Mouse (Mus musculus): ENCODE measurements around the gene Rara. TPM values are rescaled to one million over a fixed set of nuclear protein-coding genes. Genes with fewer than 3 reads are reported as not detected.
"Not testable (repeated sequence)": the region's sequence is repeated elsewhere in the genome, so short reads cannot be mapped to it uniquely, and the experiment has no call there.

Gene Rara
- polyA plus RNA-seq, 1 experiment, result 63.5 TPM

DNA sequence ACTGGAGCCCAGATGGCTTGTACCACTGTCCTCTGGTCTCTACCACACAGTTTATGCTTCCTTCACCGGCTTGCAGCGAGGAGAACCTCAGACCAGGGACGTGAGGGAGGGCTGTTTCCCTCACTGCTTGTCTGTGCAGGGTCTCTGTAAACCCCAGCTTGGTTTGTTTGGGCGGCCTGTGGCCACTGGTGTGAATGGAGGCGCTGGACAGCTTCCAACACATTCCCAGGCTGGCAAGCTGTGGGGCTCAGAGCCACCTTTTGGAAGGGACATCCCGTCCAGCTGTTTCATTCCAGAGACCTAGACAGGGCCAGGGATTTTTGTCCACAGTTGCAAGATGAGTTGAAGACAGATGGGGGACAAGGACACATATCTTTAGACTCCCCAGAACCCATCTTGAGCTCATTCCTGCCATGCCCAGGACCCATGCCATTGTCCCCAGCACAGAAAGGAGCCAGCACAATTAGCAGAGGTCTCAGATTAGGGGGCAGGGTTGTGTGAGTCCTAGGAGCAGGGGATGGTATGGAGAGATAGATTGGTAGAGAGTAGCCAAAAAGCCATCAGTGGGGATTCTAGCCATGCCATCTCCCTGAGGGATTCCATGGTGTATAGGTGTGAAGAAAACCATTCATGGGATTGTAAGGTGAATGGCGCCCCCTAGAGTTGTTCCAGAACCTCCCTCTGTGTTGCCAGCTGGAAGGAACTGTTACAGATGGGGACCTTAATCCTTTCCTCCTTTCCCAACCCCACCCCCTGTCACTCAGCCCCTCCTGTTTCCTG lies 4.1 kb downstream of the Rara start:
- Histone ChIP-seq H3K27ac (ENCODE audit: control insufficient read depth, insufficient read depth, low read length) (no peak overlapping the region), H3K36me3 (ENCODE audit: control insufficient read depth, insufficient read depth, low read length) (no peaks in the 10 kb centered on the region), H3K4me1 (replicated peaks; ENCODE audit: control insufficient read depth, insufficient read depth, low read length) (peaks cover 48% of the 10 kb centered on the region), H3K4me3 (ENCODE audit: control insufficient read depth, insufficient read depth, low read length) (no peak overlapping the region), H3K27me3 (ENCODE audit: control insufficient read depth, insufficient read depth, low read length) (no peaks in the 10 kb centered on the region)
- TF ChIP-seq POLR2A (IDR thresholded peaks at IDR 0.05; ENCODE audit: control insufficient read depth, extremely low read depth, insufficient read depth, low read length, poor library complexity), result no peak
- no peak for TF ChIP-seq CTCF (IDR thresholded peaks at IDR 0.05; ENCODE audit: borderline replicate concordance, control insufficient read depth, extremely low read depth, insufficient read depth, low read length, poor library complexity)
- no peak for DNase-seq
- WGBS, result 54% methylated on average over 7 of the region's 7 CpGs

DNA sequence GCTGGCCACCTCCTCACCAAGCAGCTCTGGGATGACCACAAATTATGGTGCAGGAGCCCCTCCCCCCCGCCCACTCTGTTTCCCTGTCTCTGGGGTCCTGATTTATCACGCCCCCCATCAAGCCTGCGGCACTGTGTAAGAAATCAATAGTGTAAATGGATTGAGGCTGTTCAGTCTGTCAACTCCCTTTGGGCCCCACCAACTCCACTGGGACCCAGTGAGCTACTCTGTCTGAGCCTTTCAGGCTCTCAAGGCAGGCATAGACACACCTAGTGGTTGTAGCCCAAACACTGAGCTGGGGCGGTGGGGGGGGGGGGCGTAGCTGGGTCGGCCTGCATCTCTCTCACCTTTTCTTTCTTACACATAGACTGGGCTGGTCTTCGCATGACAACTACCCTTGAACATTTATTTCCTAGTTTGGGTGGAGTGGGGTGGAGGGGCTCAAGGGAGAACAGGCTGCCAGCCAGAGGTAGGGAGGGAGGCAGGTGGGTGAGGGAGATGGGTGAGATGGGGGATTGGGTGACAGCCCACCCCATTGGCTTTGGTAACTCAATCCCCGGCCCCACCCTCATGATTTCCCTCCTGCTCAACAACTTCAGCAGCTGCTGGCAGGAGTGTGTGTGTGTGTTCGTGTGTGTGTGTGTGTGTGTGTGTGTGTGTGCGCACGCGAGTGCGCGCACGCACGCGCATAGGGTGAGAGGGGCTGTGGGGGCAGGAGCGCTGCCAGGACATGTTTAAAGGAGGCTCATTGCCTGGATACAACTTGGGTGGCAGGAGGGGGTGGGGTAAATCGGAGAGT lies 4.9 kb downstream of the Rara start:
- WGBS, result 36% methylated on average over 19 of the region's 19 CpGs
- no peak for DNase-seq
- Histone ChIP-seq H3K27ac (ENCODE audit: control insufficient read depth, insufficient read depth, low read length) (no peak overlapping the region), H3K36me3 (ENCODE audit: control insufficient read depth, insufficient read depth, low read length) (no peaks in the 10 kb centered on the region), H3K27me3 (ENCODE audit: control insufficient read depth, insufficient read depth, low read length) (no peaks in the 10 kb centered on the region), H3K4me3 (ENCODE audit: control insufficient read depth, insufficient read depth, low read length) (no peak overlapping the region), H3K4me1 (replicated peaks; ENCODE audit: control insufficient read depth, insufficient read depth, low read length) (peaks cover 50% of the 10 kb centered on the region)
- TF ChIP-seq POLR2A (IDR thresholded peaks at IDR 0.05; ENCODE audit: control insufficient read depth, extremely low read depth, insufficient read depth, low read length, poor library complexity) (no peak), CTCF (IDR thresholded peaks at IDR 0.05; ENCODE audit: borderline replicate concordance, control insufficient read depth, extremely low read depth, insufficient read depth, low read length, poor library complexity) (no peak)

DNA sequence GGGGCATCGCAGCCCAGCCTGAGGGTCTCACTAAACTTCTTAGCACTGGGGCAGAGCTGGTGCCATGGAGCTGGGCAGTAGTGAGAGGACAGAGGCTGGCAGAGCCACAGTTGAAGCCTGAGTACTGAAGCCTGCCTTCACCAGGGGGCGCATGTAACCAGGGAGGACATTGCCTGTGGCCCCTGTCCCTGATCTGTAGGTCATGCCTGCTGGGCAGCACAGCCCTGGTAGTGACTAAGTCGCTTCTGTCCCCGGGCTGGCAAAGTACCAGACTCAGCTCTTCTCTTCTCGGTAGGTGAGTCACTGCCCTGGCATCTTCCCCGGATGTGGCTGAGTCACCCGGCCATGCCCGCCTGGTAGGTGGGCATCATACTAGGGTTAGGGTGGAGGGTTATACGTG lies 5.5 kb downstream of the Rara start:
- Histone ChIP-seq H3K27me3 (ENCODE audit: control insufficient read depth, insufficient read depth, low read length) (no peaks in the 10 kb centered on the region), H3K36me3 (ENCODE audit: control insufficient read depth, insufficient read depth, low read length) (no peaks in the 10 kb centered on the region), H3K4me3 (ENCODE audit: control insufficient read depth, insufficient read depth, low read length) (no peak overlapping the region), H3K27ac (ENCODE audit: control insufficient read depth, insufficient read depth, low read length) (no peak overlapping the region), H3K4me1 (replicated peaks; ENCODE audit: control insufficient read depth, insufficient read depth, low read length) (peaks cover 51% of the 10 kb centered on the region)
- 29% methylated on average over 9 of the region's 9 CpGs for WGBS
- DNase-seq, result peak; percentile 70
- TF ChIP-seq CTCF (IDR thresholded peaks at IDR 0.05; ENCODE audit: borderline replicate concordance, control insufficient read depth, extremely low read depth, insufficient read depth, low read length, poor library complexity), result 0 out of 2 replicates have a peak, but pooled peaks have one; percentile 52
- no peak for TF ChIP-seq POLR2A (IDR thresholded peaks at IDR 0.05; ENCODE audit: control insufficient read depth, extremely low read depth, insufficient read depth, low read length, poor library complexity)

DNA sequence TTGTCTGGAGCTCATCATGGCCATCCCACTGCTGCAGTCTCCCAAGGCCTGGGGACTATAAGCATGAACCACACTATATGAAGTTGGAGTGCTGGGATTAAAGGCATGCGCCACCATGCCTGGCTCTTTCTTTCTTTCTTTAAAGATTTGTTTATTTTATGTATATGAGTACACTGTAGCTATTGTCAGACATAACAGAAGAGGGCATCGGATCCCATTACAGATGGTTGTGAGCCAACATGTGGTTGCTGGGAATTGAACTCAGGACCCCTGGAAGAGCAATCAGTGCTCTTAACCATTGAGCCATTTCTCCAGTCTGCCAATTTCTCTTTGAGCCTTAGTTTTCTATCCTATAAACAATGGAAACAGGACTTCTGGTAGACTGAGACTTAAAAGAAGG lies 6.2 kb downstream of the Rara start:
- WGBS, result 97% methylated on average over 2 of the region's 2 CpGs
- H3K27me3 ChIP-seq (ENCODE audit: control insufficient read depth, insufficient read depth, low read length), result not testable (repeated sequence)

DNA sequence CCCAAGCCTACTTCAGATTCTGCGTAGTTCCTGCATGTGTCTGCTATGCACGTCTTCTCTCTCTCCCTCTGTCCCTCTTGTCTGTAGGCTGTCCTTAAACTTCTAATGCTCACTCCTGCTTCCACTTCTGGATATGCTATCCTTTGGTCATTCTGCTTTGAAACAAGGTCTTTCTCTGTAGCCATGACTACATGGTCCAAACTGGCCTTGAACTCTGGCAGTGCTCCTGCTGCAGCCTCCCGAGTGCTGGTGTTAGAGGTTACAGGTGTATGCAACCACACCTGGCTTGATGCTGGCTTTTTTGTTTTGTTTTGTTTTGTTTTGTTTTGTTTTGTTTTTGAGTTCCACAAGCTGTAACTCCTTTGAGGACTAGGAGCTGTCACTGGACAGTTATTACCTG lies 6.7 kb downstream of the Rara start:
- no peaks in the 10 kb centered on the region for H3K27me3 ChIP-seq (ENCODE audit: control insufficient read depth, insufficient read depth, low read length)
- no peak overlapping the region for H3K27ac ChIP-seq (ENCODE audit: control insufficient read depth, insufficient read depth, low read length)
- H3K36me3 ChIP-seq (ENCODE audit: control insufficient read depth, insufficient read depth, low read length), result no peaks in the 10 kb centered on the region
- TF ChIP-seq CTCF (IDR thresholded peaks at IDR 0.05; ENCODE audit: borderline replicate concordance, control insufficient read depth, extremely low read depth, insufficient read depth, low read length, poor library complexity) (no peak), POLR2A (IDR thresholded peaks at IDR 0.05; ENCODE audit: control insufficient read depth, extremely low read depth, insufficient read depth, low read length, poor library complexity) (no peak)
- DNase-seq, result no peak
- H3K4me3 ChIP-seq (ENCODE audit: control insufficient read depth, insufficient read depth, low read length), result no peak overlapping the region
- WGBS, result 91% methylated on average over 3 of the region's 3 CpGs
- H3K4me1 ChIP-seq (replicated peaks; ENCODE audit: control insufficient read depth, insufficient read depth, low read length), result peaks cover 57% of the 10 kb centered on the region

More for the DNA sequence above, 6.2 kb downstream of the Rara start:
- H3K4me3 ChIP-seq (ENCODE audit: control insufficient read depth, insufficient read depth, low read length); H3K27ac ChIP-seq (ENCODE audit: control insufficient read depth, insufficient read depth, low read length); H3K36me3 ChIP-seq (ENCODE audit: control insufficient read depth, insufficient read depth, low read length); DNase-seq: not testable (repeated sequence)
- peaks cover 53% of the 10 kb centered on the region for H3K4me1 ChIP-seq (replicated peaks; ENCODE audit: control insufficient read depth, insufficient read depth, low read length)

DNA sequence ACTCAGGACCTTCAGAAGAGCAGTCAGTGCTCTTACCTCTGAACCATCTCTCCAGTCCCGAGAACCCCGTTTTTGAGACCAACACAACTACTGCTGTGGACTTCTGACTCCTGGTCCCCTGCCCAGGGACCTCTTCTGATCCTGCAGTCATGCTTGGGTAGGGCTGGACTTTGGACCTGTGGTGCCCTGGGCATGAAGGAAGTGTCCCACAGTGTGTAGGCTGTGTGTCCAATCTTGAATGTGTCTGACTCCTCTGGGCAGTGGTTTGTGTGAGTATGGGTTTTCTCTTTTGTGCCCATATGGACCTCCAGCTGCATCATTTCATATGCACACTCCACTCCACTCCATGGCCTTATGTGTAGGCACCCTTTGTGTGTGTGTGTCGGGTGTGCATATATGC lies 7.5 kb downstream of the Rara start:
- no peak for DNase-seq
- Histone ChIP-seq H3K27ac (ENCODE audit: control insufficient read depth, insufficient read depth, low read length) (no peak overlapping the region), H3K4me1 (replicated peaks; ENCODE audit: control insufficient read depth, insufficient read depth, low read length) (peaks cover 62% of the 10 kb centered on the region), H3K4me3 (ENCODE audit: control insufficient read depth, insufficient read depth, low read length) (no peak overlapping the region), H3K27me3 (ENCODE audit: control insufficient read depth, insufficient read depth, low read length) (no peaks in the 10 kb centered on the region), H3K36me3 (ENCODE audit: control insufficient read depth, insufficient read depth, low read length) (no peaks in the 10 kb centered on the region)
- TF ChIP-seq CTCF (IDR thresholded peaks at IDR 0.05; ENCODE audit: borderline replicate concordance, control insufficient read depth, extremely low read depth, insufficient read depth, low read length, poor library complexity), result no peak
- no peak for TF ChIP-seq POLR2A (IDR thresholded peaks at IDR 0.05; ENCODE audit: control insufficient read depth, extremely low read depth, insufficient read depth, low read length, poor library complexity)
- WGBS, result 96% methylated on average over 3 of the region's 3 CpGs
